Comparison of ENCODE assay signal across 9 mouse cellular contexts in the genomic region with DNA sequence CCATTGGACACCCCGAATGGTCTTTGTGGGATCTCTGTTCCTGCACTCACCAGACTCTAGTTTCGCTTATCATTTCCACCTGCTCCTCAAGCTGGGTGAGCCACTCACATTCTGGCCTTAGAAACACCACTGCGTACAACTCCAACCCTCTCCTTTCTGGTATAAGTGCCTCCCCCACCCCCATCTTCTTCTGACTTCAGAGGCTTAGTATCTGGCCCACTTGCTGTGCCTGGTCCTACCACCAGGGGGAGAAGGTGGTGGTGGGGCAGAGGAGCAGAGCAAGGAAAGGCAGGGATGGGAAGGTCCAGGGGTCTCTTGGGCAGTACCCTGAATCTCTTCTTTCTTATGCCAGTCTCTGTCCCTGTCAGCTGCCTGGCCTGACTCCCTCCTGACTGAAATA. TPM values are rescaled to one million over a fixed set of nuclear protein-coding genes. Genes with fewer than 3 reads are reported as not detected.
DNase-seq lines count a peak whose midpoint lies in the region; ATAC-seq and TF ChIP-seq lines count a peak whose summit lies in the region.
"Had no signal": no experiment of that assay in that cellular context is flagged by ENCODE, and none has a peak within 500 bp of the region (broad histone marks: within the 10 kb centered on the region; RNA-seq: fewer than 3 reads in every experiment).

No protein-coding gene starts in this region.

- TF ChIP-seq POLR2A in liver, adult 2 months (IDR thresholded peaks at IDR 0.05; ENCODE audit: extremely low read depth, insufficient read depth, low read length), result no peak

- no peaks in the 10 kb centered on the region for H3K79me2 ChIP-seq in liver, adult 2 months (ENCODE audit: control insufficient read depth, insufficient read depth, low read length)

- peaks cover 12% of the 10 kb centered on the region for H3K4me1 ChIP-seq in hindbrain, embryonic 10.5 days (replicated peaks)
- peaks cover 8% of the 10 kb centered on the region; the same call in 1 of the 2 replicates for H3K4me1 ChIP-seq in hindbrain, embryonic 12.5 days
- H3K4me1 ChIP-seq in liver, adult 2 months (ENCODE audit: control insufficient read depth, insufficient read depth, low read length), result no peaks in the 10 kb centered on the region

- no peaks in the 10 kb centered on the region for H3K36me3 ChIP-seq in hindbrain, embryonic 10.5 days
- H3K36me3 ChIP-seq in hindbrain, embryonic 12.5 days, result no peaks in the 10 kb centered on the region
- H3K36me3 ChIP-seq in liver, adult 2 months (ENCODE audit: control insufficient read depth, insufficient read depth, low read length), result no peaks in the 10 kb centered on the region
- H3K36me3 ChIP-seq: midbrain, embryonic 12.5 days had no signal

- no peak for ATAC-seq in hindbrain, embryonic 12.5 days (ENCODE audit: low FRiP score)
- ATAC-seq in CD4-positive, CD25-positive, alpha-beta regulatory T cell, adult 4 months, result peak; percentile 81
- ATAC-seq in erythroid progenitor cell, adult 5-6 weeks (replicated peaks; ENCODE audit: low FRiP score, poor library complexity, severe bottlenecking), result peak; percentile 69

- TF ChIP-seq CTCF in liver, adult 2 months (IDR thresholded peaks at IDR 0.05; ENCODE audit: low read depth, low read length), result peak; percentile 94

- H3K9ac ChIP-seq in hindbrain, embryonic 12.5 days, result no peak overlapping the region
- H3K9ac ChIP-seq in liver, adult 2 months (ENCODE audit: low read depth, low read length), result no peak overlapping the region
- H3K9ac ChIP-seq: midbrain, embryonic 12.5 days had no signal

- H3K27ac ChIP-seq in hindbrain, embryonic 10.5 days, result no peak overlapping the region
- H3K27ac ChIP-seq in hindbrain, embryonic 12.5 days, result no peak overlapping the region
- no peak overlapping the region for H3K27ac ChIP-seq in liver, adult 2 months (replicated peaks; ENCODE audit: insufficient read depth, low read depth, low read length)
- H3K27ac ChIP-seq: midbrain, embryonic 12.5 days had no signal

- H3K4me2 ChIP-seq in hindbrain, embryonic 12.5 days (replicated peaks), result no peak overlapping the region
- H3K4me2 ChIP-seq: midbrain, embryonic 12.5 days had no signal

- DNase-seq in hindbrain, embryonic 10.5 days (ENCODE audit: low spot score), result peak; percentile 66
- DNase-seq in adipocyte (ENCODE audit: low spot score), result peak; percentile 50
- no peak for DNase-seq in liver, adult 2 months (ENCODE audit: extremely low read depth, low read depth, low spot score)
- DNase-seq in retina, embryonic 14.5 days (ENCODE audit: low spot score), result peak; percentile 72
- peak; percentile 38 for DNase-seq in urinary bladder, postnatal 10 days (ENCODE audit: low spot score)

- no peaks in the 10 kb centered on the region for H3K9me3 ChIP-seq in hindbrain, embryonic 10.5 days
- no peaks in the 10 kb centered on the region for H3K9me3 ChIP-seq in hindbrain, embryonic 12.5 days (replicated peaks)
- H3K9me3 ChIP-seq: midbrain, embryonic 12.5 days had no signal

- 81% methylated on average over 3 of the region's 3 CpGs for WGBS in hindbrain, embryonic 10.5 days
- WGBS in hindbrain, embryonic 12.5 days, result 78% methylated on average over 3 of the region's 3 CpGs
- WGBS in liver, adult 2 months, result 88% methylated on average over 3 of the region's 3 CpGs

- H3K4me3 ChIP-seq in hindbrain, embryonic 10.5 days, result no peak overlapping the region
- no peak overlapping the region for H3K4me3 ChIP-seq in hindbrain, embryonic 12.5 days
- no peak overlapping the region for H3K4me3 ChIP-seq in liver, adult 2 months (ENCODE audit: insufficient read depth, low read depth, low read length)
- H3K4me3 ChIP-seq: midbrain, embryonic 12.5 days had no signal

- H3K27me3 ChIP-seq in hindbrain, embryonic 10.5 days (ENCODE audit: insufficient read depth, poor library complexity, severe bottlenecking), result no peaks in the 10 kb centered on the region
- H3K27me3 ChIP-seq in hindbrain, embryonic 12.5 days, result no peaks in the 10 kb centered on the region
- H3K27me3 ChIP-seq in liver, adult 2 months (ENCODE audit: control insufficient read depth, insufficient read depth, low read length), result no peaks in the 10 kb centered on the region
- H3K27me3 ChIP-seq: midbrain, embryonic 12.5 days had no signal

RNA-seq across cellular contexts. Expression of a gene that starts 5.3 kb away (rescaled TPM):
- 14.7 and 18.7 TPM in 2 replicates for polyA plus RNA-seq in hindbrain, embryonic 10.5 days (2016; fragmentation: Nextera tagmentation; extraction: Ambion mirVana)
- 24.3 and 26.3 TPM in 2 replicates for polyA plus RNA-seq in hindbrain, embryonic 12.5 days (2016; fragmentation: Nextera tagmentation; extraction: Ambion mirVana)
- polyA plus RNA-seq in CD4-positive, CD25-positive, alpha-beta regulatory T cell, adult 4 months (2017; shearing (Covaris generic)), result 1 to 10 TPM; 6.1 to 9.1 TPM
- total RNA-seq in erythroid progenitor cell, adult 5-6 weeks (2015; ENCODE audit: low replicate concordance), result 1.8 TPM in 1 of 2 replicates, not detected in the other
- 1.3 and 2.3 TPM in 2 replicates for total RNA-seq in erythroid progenitor cell, adult 5-6 weeks (2017; ENCODE audit: low replicate concordance)
- total RNA-seq in liver, adult 2 months (2014; rRNA removed), result 9.5 and 9.6 TPM in 2 replicates
- 8.3 and 8.5 TPM in 2 replicates for polyA plus RNA-seq in liver, adult 2 months (2012; rRNA removed)
